Mouse (Mus musculus): ENCODE data around the gene Nedd9. TPM values are rescaled to one million over a fixed set of nuclear protein-coding genes. Genes with fewer than 3 reads are reported as not detected.

Gene Nedd9
- total RNA-seq, 2 experiments from 2014 or later = 8.7 to 19.7 TPM

GRCm38 (mm10) chr13:41330051-41330450 lies 157.1 kb downstream of the Nedd9 start:
- no peak for ATAC-seq (replicated peaks; ENCODE audit: low FRiP score, poor library complexity, severe bottlenecking)

DNA sequence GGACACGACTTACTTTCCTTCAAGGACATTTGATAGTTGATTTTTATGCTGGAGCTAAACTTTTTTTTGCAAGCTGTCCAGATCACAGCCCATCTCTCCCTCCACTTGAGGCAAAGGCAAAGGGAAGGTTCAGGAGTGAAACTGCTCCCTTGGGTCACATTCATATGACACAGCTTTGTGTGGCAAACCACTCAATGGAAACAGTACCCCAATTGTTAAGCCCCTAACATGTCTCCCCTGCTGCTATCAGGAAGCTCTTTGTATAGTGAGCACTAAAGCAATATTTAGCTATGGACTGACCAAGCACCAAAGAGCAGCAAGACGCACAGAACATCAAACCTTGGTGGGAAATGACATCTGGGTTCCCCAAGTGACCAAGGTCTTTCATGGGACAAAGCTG lies 158.7 kb downstream of the Nedd9 start:
- no peak for ATAC-seq (replicated peaks; ENCODE audit: low FRiP score, poor library complexity, severe bottlenecking)

GRCm38 (mm10) chr13:41327546-41327945 lies 159.6 kb downstream of the Nedd9 start:
- ATAC-seq (replicated peaks; ENCODE audit: low FRiP score, poor library complexity, severe bottlenecking) = no peak

GRCm38 (mm10) chr13:41326134-41326533 lies 161.0 kb downstream of the Nedd9 start:
- no peak for ATAC-seq (replicated peaks; ENCODE audit: low FRiP score, poor library complexity, severe bottlenecking)

DNA sequence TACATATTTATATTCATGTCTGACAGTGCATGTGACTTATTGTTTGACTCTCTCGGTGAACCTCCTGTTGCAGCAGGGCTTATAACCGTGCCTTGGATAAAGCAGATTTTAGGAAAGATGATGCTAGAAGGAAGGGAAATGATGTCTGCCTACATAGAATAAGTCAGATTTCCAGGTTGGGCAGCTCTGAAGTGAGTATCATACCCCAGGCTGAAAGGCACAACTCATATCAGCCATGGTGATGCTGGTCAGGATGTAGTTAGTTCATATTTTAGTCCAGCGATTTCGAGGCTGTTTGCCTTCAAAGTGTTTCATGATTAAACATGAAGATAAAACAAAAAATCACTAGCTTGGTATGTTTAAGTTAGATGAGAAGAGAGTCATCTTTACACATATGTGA lies 161.8 kb downstream of the Nedd9 start:
- ATAC-seq (replicated peaks; ENCODE audit: low FRiP score, poor library complexity, severe bottlenecking) = no peak

DNA sequence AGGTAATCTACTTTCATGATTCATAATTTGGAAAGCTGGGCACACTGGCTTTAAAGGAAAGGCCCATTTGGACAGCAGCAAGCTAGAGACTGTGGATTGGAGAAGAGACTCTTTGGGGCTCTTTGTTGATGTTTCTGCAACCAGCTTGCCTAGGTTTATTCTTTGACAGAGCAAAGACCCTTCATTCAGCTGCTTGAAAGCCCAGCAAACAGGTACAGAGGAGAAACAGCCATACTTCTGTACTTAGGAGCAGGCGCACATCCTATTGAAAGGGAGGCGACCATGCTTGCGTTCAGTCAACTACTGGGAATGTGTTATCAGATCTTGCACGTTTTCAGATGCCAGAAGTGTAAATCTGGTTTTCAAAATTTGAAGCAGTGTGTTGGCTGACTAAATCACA lies 162.5 kb downstream of the Nedd9 start:
- ATAC-seq (replicated peaks; ENCODE audit: low FRiP score, poor library complexity, severe bottlenecking) = no peak

DNA sequence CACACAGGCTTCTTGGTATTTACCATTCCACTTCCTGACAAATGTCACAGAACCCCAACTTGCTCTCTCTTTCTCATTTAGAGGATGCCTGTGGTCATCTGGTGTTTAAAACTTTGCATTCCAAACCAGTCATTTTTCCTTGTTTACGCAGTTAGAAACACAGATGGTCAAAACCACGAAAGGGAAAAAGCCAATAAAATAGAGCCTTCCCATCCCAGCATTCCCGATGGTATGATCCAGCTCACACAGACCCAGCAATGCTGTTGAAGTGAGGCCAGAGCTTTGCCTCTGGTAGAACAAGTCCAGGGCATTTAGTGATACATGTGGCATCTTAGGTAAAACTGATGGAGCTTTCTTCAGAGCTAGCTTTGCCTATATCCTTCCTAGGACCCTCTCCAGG lies 165.7 kb downstream of the Nedd9 start:
- ATAC-seq (replicated peaks; ENCODE audit: low FRiP score, poor library complexity, severe bottlenecking) = no peak

DNA sequence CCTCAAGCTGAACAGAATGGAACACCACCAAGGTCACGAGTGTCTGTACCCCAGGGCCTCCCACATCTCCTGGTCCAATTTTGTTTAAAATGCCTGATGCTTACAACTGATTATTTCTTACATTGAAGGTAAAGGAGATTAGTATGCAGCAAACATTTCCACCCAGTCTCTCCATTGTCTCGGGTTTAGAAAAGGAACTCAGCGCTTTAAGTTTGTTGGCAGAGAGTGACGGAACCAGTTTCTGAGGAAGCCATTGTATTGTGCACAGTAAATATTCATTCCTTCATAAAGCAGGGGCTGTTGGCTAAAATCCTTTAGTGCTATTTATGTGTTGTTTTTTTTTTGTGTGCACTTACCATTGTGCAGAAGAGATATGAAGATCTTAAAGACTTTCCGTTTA lies 166.4 kb downstream of the Nedd9 start:
- ATAC-seq (replicated peaks; ENCODE audit: low FRiP score, poor library complexity, severe bottlenecking) = no peak

- ATAC-seq (replicated peaks; ENCODE audit: low FRiP score, poor library complexity, severe bottlenecking) = no peak
These were observed 184.4 kb downstream of the Nedd9 start for GRCm38 (mm10) chr13:41302716-41303115.

GRCm38 (mm10) chr13:41300037-41300436 lies 187.1 kb downstream of the Nedd9 start:
- ATAC-seq (replicated peaks; ENCODE audit: low FRiP score, poor library complexity, severe bottlenecking) = no peak

DNA sequence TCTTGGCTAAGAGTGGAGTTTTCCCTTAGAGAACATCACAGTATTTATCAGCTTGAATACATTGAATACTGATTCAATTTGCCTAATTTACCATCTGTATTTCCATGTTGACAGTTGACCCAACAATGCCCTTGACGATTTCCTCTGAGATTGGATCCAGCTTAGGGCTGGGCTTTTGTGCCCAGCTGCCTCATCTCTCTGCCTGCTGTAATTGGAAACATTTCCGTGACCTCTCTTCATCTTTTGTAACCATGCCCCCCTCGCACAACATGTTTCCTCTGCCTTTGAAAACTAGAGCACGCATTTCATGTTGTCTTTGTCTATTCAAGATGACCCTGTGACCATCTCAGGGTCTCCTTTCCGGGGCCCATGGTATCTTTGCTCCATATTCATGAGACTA lies 188.2 kb downstream of the Nedd9 start:
- ATAC-seq (replicated peaks; ENCODE audit: low FRiP score, poor library complexity, severe bottlenecking) = no peak

GRCm38 (mm10) chr13:41298533-41298932 lies 188.6 kb downstream of the Nedd9 start:
- no peak for ATAC-seq (replicated peaks; ENCODE audit: low FRiP score, poor library complexity, severe bottlenecking)

DNA sequence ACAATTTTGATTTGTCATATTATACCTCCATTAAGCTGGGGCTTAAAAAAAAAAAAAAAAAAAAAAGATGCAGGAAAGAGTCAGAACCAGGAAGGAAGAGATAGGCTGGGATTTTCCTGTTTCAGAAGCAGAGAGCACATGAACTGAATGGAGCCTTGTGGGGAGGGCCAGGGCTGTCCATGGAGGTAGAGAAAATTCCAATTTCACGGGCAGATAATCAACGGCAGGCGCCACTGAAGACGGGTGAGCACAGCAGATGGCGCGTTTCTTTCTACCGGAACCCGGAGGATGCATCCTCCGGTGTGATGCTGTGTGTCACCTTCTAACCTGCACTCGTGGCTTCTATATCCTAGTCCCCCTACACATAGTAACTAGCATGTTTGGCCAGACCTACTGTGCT lies 190.8 kb downstream of the Nedd9 start:
- ATAC-seq (replicated peaks; ENCODE audit: low FRiP score, poor library complexity, severe bottlenecking) = no peak

DNA sequence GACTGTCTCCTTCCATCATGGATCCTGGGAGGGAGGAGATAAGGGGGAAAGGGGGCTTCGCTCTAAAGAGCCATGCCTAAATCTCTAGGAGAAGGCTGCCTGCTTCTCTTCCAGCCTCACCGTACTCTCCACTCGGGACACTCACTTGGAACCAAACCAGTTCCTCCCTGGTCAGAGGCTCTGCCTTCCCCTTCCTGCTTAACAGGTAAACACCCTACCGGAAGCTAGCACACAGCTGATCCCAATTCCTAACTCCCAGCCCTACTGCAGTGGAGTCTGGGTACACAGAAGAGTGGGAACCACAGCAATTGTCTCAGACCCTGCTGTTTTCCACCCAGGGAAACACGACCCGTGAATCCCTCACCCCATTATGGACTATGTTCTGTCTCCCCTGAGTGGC lies 191.3 kb downstream of the Nedd9 start:
- no peak for ATAC-seq (replicated peaks; ENCODE audit: low FRiP score, poor library complexity, severe bottlenecking)

GRCm38 (mm10) chr13:41293595-41293994 lies 193.6 kb downstream of the Nedd9 start:
- ATAC-seq (replicated peaks; ENCODE audit: low FRiP score, poor library complexity, severe bottlenecking) = no peak

DNA sequence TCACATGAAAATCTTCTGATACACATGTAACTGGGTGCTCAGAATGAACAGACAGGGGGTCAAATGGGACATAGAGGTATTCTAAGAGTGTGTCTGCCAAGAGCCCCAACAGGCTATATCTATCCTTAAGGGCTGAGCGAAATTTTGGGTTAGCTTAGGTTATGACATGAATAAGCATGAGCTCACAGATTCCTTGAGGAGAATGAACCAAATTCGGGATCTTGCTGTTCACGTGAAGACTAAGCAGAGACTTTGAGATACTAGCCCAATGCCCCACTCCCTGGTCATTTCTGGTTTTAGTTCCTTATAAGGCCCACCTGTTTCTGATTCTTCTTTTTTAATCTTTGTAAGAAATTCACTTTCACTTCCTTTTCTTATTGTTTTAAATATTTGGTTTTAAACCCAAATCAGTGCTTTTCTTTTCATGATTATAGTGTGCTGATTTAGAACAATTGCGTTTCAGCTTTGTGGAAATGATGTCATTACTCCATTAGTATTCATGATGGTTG lies 195.6 kb downstream of the Nedd9 start:
- no peak for ATAC-seq (replicated peaks; ENCODE audit: low FRiP score, poor library complexity, severe bottlenecking)

DNA sequence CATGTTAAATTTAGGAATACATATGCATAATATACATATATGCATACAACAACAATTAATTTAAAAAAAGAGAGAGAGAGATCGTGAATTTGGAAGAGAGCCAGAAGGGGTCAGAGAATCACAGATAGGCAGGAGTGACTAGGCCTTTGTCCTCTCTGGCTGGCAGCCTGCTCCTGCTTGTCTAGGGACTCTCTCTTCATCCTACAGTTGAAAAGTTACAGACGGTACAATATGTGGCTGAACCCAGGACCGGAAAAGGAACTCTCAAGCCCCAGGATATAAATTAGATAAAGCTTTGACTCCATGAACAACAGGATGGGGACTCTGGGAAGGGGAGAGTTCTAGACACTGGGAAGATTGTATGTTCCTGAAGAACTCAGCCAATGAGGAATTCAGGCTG lies 200.9 kb downstream of the Nedd9 start:
- no peak for ATAC-seq (replicated peaks; ENCODE audit: low FRiP score, poor library complexity, severe bottlenecking)

- ATAC-seq (replicated peaks; ENCODE audit: low FRiP score, poor library complexity, severe bottlenecking) = no peak
These were observed 201.7 kb downstream of the Nedd9 start for GRCm38 (mm10) chr13:41285448-41285847.

DNA sequence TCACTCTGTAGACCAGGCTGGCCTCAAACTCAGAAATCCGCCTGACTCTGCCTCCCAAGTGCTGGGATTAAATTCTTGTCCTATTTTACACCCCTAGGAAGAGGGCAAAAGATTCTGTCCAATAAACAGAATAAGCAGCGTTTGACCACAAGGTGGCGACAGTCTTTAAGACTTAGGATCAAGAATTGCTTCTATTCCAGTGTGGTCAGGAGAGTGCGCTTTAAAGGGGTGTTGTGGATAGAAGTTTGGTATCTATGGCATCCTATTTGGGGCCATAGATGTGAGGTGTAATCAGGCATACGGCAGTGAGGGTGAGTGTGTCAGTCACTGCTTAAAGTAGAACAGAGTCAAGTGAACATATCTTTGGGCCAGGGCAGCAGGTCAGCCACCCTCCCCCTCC lies 203.9 kb downstream of the Nedd9 start:
- no peak for ATAC-seq (replicated peaks; ENCODE audit: low FRiP score, poor library complexity, severe bottlenecking)

DNA sequence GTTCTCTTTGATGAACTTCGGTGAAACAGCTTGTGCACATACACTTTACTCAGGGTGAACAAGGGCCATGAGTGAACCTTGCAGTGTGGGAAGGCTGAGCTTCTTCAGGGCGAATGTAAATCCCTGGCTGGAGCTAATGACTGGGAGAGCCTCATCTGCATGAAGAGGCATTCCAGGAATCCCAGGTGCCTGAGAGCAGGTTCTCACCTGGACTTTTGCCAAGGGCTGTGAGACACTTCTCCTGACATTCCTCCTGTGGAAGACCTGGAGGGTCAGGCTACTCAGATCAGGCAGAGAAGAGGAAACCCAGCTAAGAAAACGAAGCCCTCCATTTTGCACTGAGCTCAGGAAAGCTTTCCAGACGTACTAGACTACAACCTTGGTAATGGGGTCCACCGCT lies 206.5 kb downstream of the Nedd9 start:
- ATAC-seq (replicated peaks; ENCODE audit: low FRiP score, poor library complexity, severe bottlenecking) = no peak

GRCm38 (mm10) chr13:41273927-41274650 lies 213.1 kb downstream of the Nedd9 start, which contains the start of gene Gm17364:
Gene Gm17364 (minus strand): TSS chr13:41273977.
- ATAC-seq (replicated peaks; ENCODE audit: low FRiP score, poor library complexity, severe bottlenecking) = no peak

DNA sequence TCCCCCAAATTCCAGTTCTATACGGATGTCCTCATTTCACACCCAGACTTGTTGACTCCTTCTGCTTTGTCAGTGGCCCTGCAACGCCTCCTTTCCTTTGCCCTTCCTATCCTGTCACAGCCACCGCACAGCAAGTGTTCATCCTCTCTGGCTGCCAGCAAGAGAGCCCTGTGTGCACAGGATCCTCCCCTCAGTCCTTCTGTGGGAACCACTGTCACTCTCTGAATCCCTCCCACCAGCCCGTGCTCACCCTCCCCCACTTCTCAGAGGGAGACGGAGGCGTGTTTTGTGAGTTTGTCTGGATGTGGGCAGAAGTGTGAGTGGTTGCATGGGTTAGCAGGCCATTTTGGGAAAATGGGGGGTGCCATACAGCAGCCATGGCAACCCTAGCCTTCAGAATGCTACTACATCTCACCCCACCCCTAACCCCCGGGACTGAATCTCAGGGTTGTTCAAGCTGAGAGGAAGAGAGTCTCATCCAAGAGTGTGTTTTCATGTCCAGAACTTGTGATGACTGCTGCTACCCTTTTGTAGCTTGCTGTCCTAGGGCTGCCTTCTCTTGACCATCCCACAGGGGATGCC lies 219.2 kb downstream of the Nedd9 start:
- no peak for ATAC-seq (replicated peaks; ENCODE audit: low FRiP score, poor library complexity, severe bottlenecking)

All from erythroid progenitor cell, adult 5-6 weeks (primary cell).